Mouse (Mus musculus) embryonic facial prominence, embryonic 11.5 days (tissue): ENCODE measurements at regions not wholly inside any gene's neighbourhood (a gene's known extent, or its start where the extent isn't known, plus 50 kb on each side); places are given as distances from the start of the nearest gene placed in this dataset.

ENCODE experiments used
- ATAC-seq: fragments of 200-750 bp; cut with Nextera tagmentation; replicated peaks from 2 replicates; pipeline ENCODE4 v1.8.0; 2017; ENCODE audit warnings: low read depth; ENCODE audit not compliant: insufficient number of reproducible peaks, low FRiP score, low TSS enrichment
- DNase-seq: peaks from one replicate; pipeline ENCODE4 v3.0.0-alpha.2; 2015; ENCODE audit warnings: low spot score
- H3K27ac ChIP-seq: fragments of 300-500 bp; sonication (generic); replicated peaks from 2 replicates; pipeline ENCODE4 v1.5.1; 2014; ENCODE audit warnings: mild to moderate bottlenecking, low read depth, low read length, control low read depth
- H3K27me3 ChIP-seq: fragments of 300-500 bp; sonication (generic); 2 replicates; pipeline ENCODE4 v1.6.1; 2014; ENCODE audit warnings: mild to moderate bottlenecking, low read length, moderate library complexity, mixed read lengths; ENCODE audit not compliant: control insufficient read depth, insufficient read depth
- H3K36me3 ChIP-seq: fragments of 300-500 bp; sonication (generic); replicated peaks from 2 replicates; pipeline ENCODE4 v1.6.1; 2014; ENCODE audit warnings: low read depth, mild to moderate bottlenecking, low read length, moderate library complexity, mixed read lengths; ENCODE audit not compliant: control insufficient read depth, insufficient read depth
- H3K4me1 ChIP-seq: fragments of 300-500 bp; sonication (generic); 2 replicates; pipeline ENCODE4 v1.6.1; 2014; ENCODE audit warnings: low read length, mixed read lengths; ENCODE audit not compliant: control insufficient read depth, insufficient read depth
- H3K4me2 ChIP-seq: fragments of 300-500 bp; sonication (generic); 2 replicates; pipeline ENCODE4 v1.6.1; 2014; ENCODE audit warnings: low read depth, mild to moderate bottlenecking, control low read depth, low read length, moderate library complexity
- H3K4me3 ChIP-seq: fragments of 300-500 bp; sonication (generic); 2 replicates; pipeline ENCODE4 v1.5.1; 2014; ENCODE audit warnings: low read depth, low read length, control low read depth
- H3K9ac ChIP-seq: fragments of 300-500 bp; sonication (generic); replicated peaks from 2 replicates; pipeline ENCODE4 v1.6.1; 2014; ENCODE audit warnings: mild to moderate bottlenecking, control low read depth, low read length
- H3K9me3 ChIP-seq: fragments of 300-500 bp; sonication (generic); replicated peaks from 2 replicates; pipeline ENCODE4 v1.6.1; 2016; ENCODE audit warnings: mild to moderate bottlenecking, low read length, inconsistent platforms, mixed read lengths; ENCODE audit not compliant: control insufficient read depth
- WGBS: fragments of 180-500 bp; shearing (Covaris S2); extraction: QIAGEN DNeasy Blood & Tissue Kit; methylation state at CpG from one replicate; pipeline ENCODE4 v1.1.7; 2014; 5-methylcytosine and 5-hydroxymethylcytosine counted together

- Histone ChIP-seq H3K4me2 (no peak overlapping the region), H3K27ac (no peak overlapping the region), H3K27me3 (no peaks in the 10 kb centered on the region), H3K4me3 (no peak overlapping the region), H3K9me3 (no peaks in the 10 kb centered on the region), H3K9ac (no peak overlapping the region), H3K4me1 (no peaks in the 10 kb centered on the region), H3K36me3 (no peaks in the 10 kb centered on the region)
- DNase-seq (no peak), ATAC-seq (no peak)
- WGBS = 48% methylated on average over 7 of the region's 7 CpGs
Observed at GRCm38 (mm10) chr11:111281237-111282160, 215.5 kb downstream of the Kcnj2 start.

- H3K4me1 ChIP-seq = no peaks in the 10 kb centered on the region
- DNase-seq (no peak), ATAC-seq (no peak)
- WGBS = 71% methylated on average over 2 of the region's 2 CpGs
- no peaks in the 10 kb centered on the region for H3K27me3 ChIP-seq
- H3K9me3 ChIP-seq = no peaks in the 10 kb centered on the region
- no peak overlapping the region for H3K9ac ChIP-seq
- H3K4me3 ChIP-seq = no peak overlapping the region
- no peak overlapping the region for H3K4me2 ChIP-seq
- H3K27ac ChIP-seq = no peak overlapping the region
- H3K36me3 ChIP-seq = no peaks in the 10 kb centered on the region
Observed at GRCm38 (mm10) chr11:111282283-111282682, 216.3 kb downstream of the Kcnj2 start.

GRCm38 (mm10) chr11:111290537-111290936 lies 224.6 kb downstream of the Kcnj2 start:
- ATAC-seq (no peak), DNase-seq (no peak)
- Histone ChIP-seq H3K27ac (no peak overlapping the region), H3K4me1 (no peaks in the 10 kb centered on the region), H3K4me3 (no peak overlapping the region), H3K4me2 (no peak overlapping the region), H3K9me3 (no peaks in the 10 kb centered on the region), H3K9ac (no peak overlapping the region), H3K36me3 (no peaks in the 10 kb centered on the region), H3K27me3 (no peaks in the 10 kb centered on the region)

GRCm38 (mm10) chr11:111296309-111296721 lies 230.4 kb downstream of the Kcnj2 start:
- no peak for DNase-seq
- H3K4me3 ChIP-seq = no peak overlapping the region
- WGBS = 27% methylated on average over 9 of the region's 9 CpGs

GRCm38 (mm10) chr11:111312802-111313201 lies 246.8 kb downstream of the Kcnj2 start:
- Histone ChIP-seq H3K4me1 (no peaks in the 10 kb centered on the region), H3K27me3 (no peaks in the 10 kb centered on the region), H3K9ac (no peak overlapping the region), H3K9me3 (no peaks in the 10 kb centered on the region), H3K4me3 (no peak overlapping the region), H3K36me3 (no peaks in the 10 kb centered on the region), H3K27ac (no peak overlapping the region), H3K4me2 (no peak overlapping the region)
- no peak for ATAC-seq
- 56% methylated on average over 3 of the region's 3 CpGs for WGBS
- DNase-seq = no peak

More at GRCm38 (mm10) chr11:111296309-111296721, 230.4 kb downstream of the Kcnj2 start:
- Histone ChIP-seq H3K27ac (no peak overlapping the region), H3K4me2 (no peak overlapping the region), H3K9me3 (no peaks in the 10 kb centered on the region), H3K36me3 (no peaks in the 10 kb centered on the region), H3K9ac (no peak overlapping the region), H3K4me1 (no peaks in the 10 kb centered on the region), H3K27me3 (no peaks in the 10 kb centered on the region)
- no peak for ATAC-seq

GRCm38 (mm10) chr11:111313566-111313965 lies 247.6 kb downstream of the Kcnj2 start:
- H3K4me3 ChIP-seq = no peak overlapping the region
- H3K4me1 ChIP-seq = no peaks in the 10 kb centered on the region
- no peaks in the 10 kb centered on the region for H3K27me3 ChIP-seq
- no peak overlapping the region for H3K9ac ChIP-seq
- DNase-seq = no peak
- no peaks in the 10 kb centered on the region for H3K36me3 ChIP-seq
- H3K27ac ChIP-seq = no peak overlapping the region
- H3K9me3 ChIP-seq = no peaks in the 10 kb centered on the region
- ATAC-seq = no peak
- H3K4me2 ChIP-seq = no peak overlapping the region
- WGBS = 89% methylated on average over 3 of the region's 3 CpGs

GRCm38 (mm10) chr11:111321576-111321975 lies 255.6 kb downstream of the Kcnj2 start:
- DNase-seq (no peak), ATAC-seq (no peak)
- no peak overlapping the region for H3K9ac ChIP-seq
- H3K4me3 ChIP-seq = no peak overlapping the region
- H3K4me1 ChIP-seq = no peaks in the 10 kb centered on the region
- no peak overlapping the region for H3K27ac ChIP-seq
- no peaks in the 10 kb centered on the region for H3K27me3 ChIP-seq
- no peaks in the 10 kb centered on the region for H3K9me3 ChIP-seq
- no peaks in the 10 kb centered on the region for H3K36me3 ChIP-seq
- H3K4me2 ChIP-seq = no peak overlapping the region
- WGBS = 29% methylated on average over 5 of the region's 5 CpGs

GRCm38 (mm10) chr11:111324453-111325010 lies 258.6 kb downstream of the Kcnj2 start:
- ATAC-seq (no peak), DNase-seq (no peak)
- 60% methylated on average over 5 of the region's 5 CpGs for WGBS

More at GRCm38 (mm10) chr11:111324453-111325010, 258.6 kb downstream of the Kcnj2 start:
- H3K4me3 ChIP-seq = no peak overlapping the region
- no peaks in the 10 kb centered on the region for H3K9me3 ChIP-seq
- H3K9ac ChIP-seq = no peak overlapping the region
- H3K36me3 ChIP-seq = no peaks in the 10 kb centered on the region
- no peak overlapping the region for H3K4me2 ChIP-seq
- no peaks in the 10 kb centered on the region for H3K27me3 ChIP-seq
- no peaks in the 10 kb centered on the region for H3K4me1 ChIP-seq
- H3K27ac ChIP-seq = no peak overlapping the region
